Mouse (Mus musculus): ENCODE results near the gene Slc25a35. TPM values are rescaled to one million over a fixed set of nuclear protein-coding genes. Genes with fewer than 3 reads are reported as not detected.
"Not testable (repeated sequence)": the region's sequence is repeated elsewhere in the genome, so short reads cannot be mapped to it uniquely, and the experiment has no call there.

Slc25a35 gene
- polyA plus RNA-seq, 1 experiment from 2014 or later: 3.0 TPM

GRCm38 (mm10) chr11:68965845-68966244 lies 2.1 kb upstream of the Slc25a35 start:
- H3K9ac ChIP-seq (ENCODE audit: low read length): no peak overlapping the region
- no peaks in the 10 kb centered on the region for H3K27me3 ChIP-seq (ENCODE audit: control insufficient read depth, insufficient read depth, low read length)
- 30% methylated on average over 3 of the region's 3 CpGs for WGBS
- no peaks in the 10 kb centered on the region for H3K36me3 ChIP-seq (ENCODE audit: control insufficient read depth, insufficient read depth, low read length)
- H3K27ac ChIP-seq (replicated peaks; ENCODE audit: low read depth, low read length): no peak overlapping the region
- peak; percentile 73 for DNase-seq (ENCODE audit: low spot score)
- H3K4me2 ChIP-seq (ENCODE audit: low read depth, severe bottlenecking): no peak overlapping the region
- no peaks in the 10 kb centered on the region for H3K9me3 ChIP-seq (ENCODE audit: control insufficient read depth, low read length)
- H3K4me3 ChIP-seq (ENCODE audit: low read depth, low read length): no peak overlapping the region
- H3K4me1 ChIP-seq (ENCODE audit: control insufficient read depth, insufficient read depth, low read length): 0 out of 2 replicates have a peak, but pooled peaks cover 3% of the 10 kb centered on the region
- ATAC-seq (ENCODE audit: insufficient number of reproducible peaks, low FRiP score, low TSS enrichment, low read depth): no peak

- Histone ChIP-seq H3K4me3 (ENCODE audit: low read depth, low read length) (no peak overlapping the region), H3K9me3 (ENCODE audit: control insufficient read depth, low read length) (no peaks in the 10 kb centered on the region), H3K4me1 (ENCODE audit: control insufficient read depth, insufficient read depth, low read length) (0 out of 2 replicates have a peak, but pooled peaks cover 3% of the 10 kb centered on the region), H3K27ac (replicated peaks; ENCODE audit: low read depth, low read length) (no peak overlapping the region), H3K4me2 (ENCODE audit: low read depth, severe bottlenecking) (no peak overlapping the region), H3K27me3 (ENCODE audit: control insufficient read depth, insufficient read depth, low read length) (no peaks in the 10 kb centered on the region), H3K9ac (ENCODE audit: low read length) (no peak overlapping the region), H3K36me3 (ENCODE audit: control insufficient read depth, insufficient read depth, low read length) (no peaks in the 10 kb centered on the region)
- DNase-seq (ENCODE audit: low spot score): no peak
- ATAC-seq (ENCODE audit: insufficient number of reproducible peaks, low FRiP score, low TSS enrichment, low read depth): no peak
- WGBS: 54% methylated on average over 1 of the region's 1 CpGs
These were observed 1.4 kb upstream of the Slc25a35 start for GRCm38 (mm10) chr11:68966554-68966953.

- WGBS: 86% methylated on average over 11 of the region's 11 CpGs
- ATAC-seq (ENCODE audit: insufficient number of reproducible peaks, low FRiP score, low TSS enrichment, low read depth): no peak
- DNase-seq (ENCODE audit: low spot score): no peak
- Histone ChIP-seq H3K4me3 (ENCODE audit: low read depth, low read length) (no peak overlapping the region), H3K9me3 (ENCODE audit: control insufficient read depth, low read length) (no peaks in the 10 kb centered on the region), H3K4me1 (ENCODE audit: control insufficient read depth, insufficient read depth, low read length) (peaks cover 8% of the 10 kb centered on the region; the same call in 1 of the 2 replicates), H3K9ac (ENCODE audit: low read length) (no peak overlapping the region), H3K36me3 (ENCODE audit: control insufficient read depth, insufficient read depth, low read length) (no peaks in the 10 kb centered on the region), H3K27ac (replicated peaks; ENCODE audit: low read depth, low read length) (no peak overlapping the region), H3K4me2 (ENCODE audit: low read depth, severe bottlenecking) (peak overlapping the region; percentile 81; the same call in 1 of the 2 replicates), H3K27me3 (ENCODE audit: control insufficient read depth, insufficient read depth, low read length) (no peaks in the 10 kb centered on the region)
These were observed 821 bp downstream of the Slc25a35 start for GRCm38 (mm10) chr11:68968752-68969151.

GRCm38 (mm10) chr11:68970232-68970631 lies 2.3 kb downstream of the Slc25a35 start:
- H3K27ac ChIP-seq (replicated peaks; ENCODE audit: low read depth, low read length): no peak overlapping the region
- H3K27me3 ChIP-seq (ENCODE audit: control insufficient read depth, insufficient read depth, low read length): no peaks in the 10 kb centered on the region
- peaks cover 8% of the 10 kb centered on the region; the same call in 1 of the 2 replicates for H3K4me1 ChIP-seq (ENCODE audit: control insufficient read depth, insufficient read depth, low read length)
- DNase-seq (ENCODE audit: low spot score) (no peak), ATAC-seq (ENCODE audit: insufficient number of reproducible peaks, low FRiP score, low TSS enrichment, low read depth) (no peak)
- no peaks in the 10 kb centered on the region for H3K9me3 ChIP-seq (ENCODE audit: control insufficient read depth, low read length)
- no peak overlapping the region for H3K9ac ChIP-seq (ENCODE audit: low read length)
- H3K4me3 ChIP-seq (ENCODE audit: low read depth, low read length): no peak overlapping the region
- no peak overlapping the region for H3K4me2 ChIP-seq (ENCODE audit: low read depth, severe bottlenecking)
- no peaks in the 10 kb centered on the region for H3K36me3 ChIP-seq (ENCODE audit: control insufficient read depth, insufficient read depth, low read length)
- 84% methylated on average over 4 of the region's 4 CpGs for WGBS

GRCm38 (mm10) chr11:68973250-68974058 lies 5.5 kb downstream of the Slc25a35 start:
- under 1% methylated on average over 37 of the region's 38 CpGs for WGBS
- not testable (repeated sequence) for H3K9me3 ChIP-seq (ENCODE audit: control insufficient read depth, low read length); H3K36me3 ChIP-seq (ENCODE audit: control insufficient read depth, insufficient read depth, low read length); H3K9ac ChIP-seq (ENCODE audit: low read length); H3K27ac ChIP-seq (replicated peaks; ENCODE audit: low read depth, low read length); H3K4me1 ChIP-seq (ENCODE audit: control insufficient read depth, insufficient read depth, low read length); H3K27me3 ChIP-seq (ENCODE audit: control insufficient read depth, insufficient read depth, low read length)
- ATAC-seq (ENCODE audit: insufficient number of reproducible peaks, low FRiP score, low TSS enrichment, low read depth) (peak; percentile 89), DNase-seq (ENCODE audit: low spot score) (peak; percentile 92)
- peak overlapping the region; percentile 62 for H3K4me2 ChIP-seq (ENCODE audit: low read depth, severe bottlenecking)
- peak overlapping the region; percentile 41 for H3K4me3 ChIP-seq (ENCODE audit: low read depth, low read length)

- Histone ChIP-seq H3K4me3 (ENCODE audit: low read depth, low read length) (peak overlapping the region; percentile 41), H3K36me3 (ENCODE audit: control insufficient read depth, insufficient read depth, low read length) (no peaks in the 10 kb centered on the region), H3K4me2 (ENCODE audit: low read depth, severe bottlenecking) (peak overlapping the region; percentile 62), H3K27me3 (ENCODE audit: control insufficient read depth, insufficient read depth, low read length) (no peaks in the 10 kb centered on the region), H3K9me3 (ENCODE audit: control insufficient read depth, low read length) (no peaks in the 10 kb centered on the region), H3K27ac (replicated peaks; ENCODE audit: low read depth, low read length) (no peak overlapping the region), H3K4me1 (ENCODE audit: control insufficient read depth, insufficient read depth, low read length) (peaks cover 5% of the 10 kb centered on the region; the same call in 1 of the 2 replicates), H3K9ac (ENCODE audit: low read length) (no peak overlapping the region)
- no peak for DNase-seq (ENCODE audit: low spot score)
- no peak; the same call in 1 of the 2 replicates for ATAC-seq (ENCODE audit: insufficient number of reproducible peaks, low FRiP score, low TSS enrichment, low read depth)
- WGBS: 37% methylated on average over 6 of the region's 6 CpGs
These were observed 6.1 kb downstream of the Slc25a35 start for GRCm38 (mm10) chr11:68974059-68974450.

- no peaks in the 10 kb centered on the region for H3K36me3 ChIP-seq (ENCODE audit: control insufficient read depth, insufficient read depth, low read length)
- DNase-seq (ENCODE audit: low spot score): no peak
- H3K4me2 ChIP-seq (ENCODE audit: low read depth, severe bottlenecking): peak within 1 kb of the TSS; percentile 62
- no peak for ATAC-seq (ENCODE audit: insufficient number of reproducible peaks, low FRiP score, low TSS enrichment, low read depth)
- WGBS: 84% methylated on average over 7 of the region's 7 CpGs
- no peaks in the 10 kb centered on the region for H3K27me3 ChIP-seq (ENCODE audit: control insufficient read depth, insufficient read depth, low read length)
- H3K9ac ChIP-seq (ENCODE audit: low read length): no peak within 1 kb of the TSS
- H3K27ac ChIP-seq (replicated peaks; ENCODE audit: low read depth, low read length): no peak within 1 kb of the TSS
- H3K4me3 ChIP-seq (ENCODE audit: low read depth, low read length): no peak within 1 kb of the TSS; the same call in 1 of the 2 replicates
- H3K4me1 ChIP-seq (ENCODE audit: control insufficient read depth, insufficient read depth, low read length): peaks cover 5% of the 10 kb centered on the region; the same call in 1 of the 2 replicates
- H3K9me3 ChIP-seq (ENCODE audit: control insufficient read depth, low read length): no peaks in the 10 kb centered on the region
These were observed 7.2 kb downstream of the Slc25a35 start, which contains the start of gene Rangrf for GRCm38 (mm10) chr11:68975085-68975484. Gene Rangrf, minus strand, starts transcription at chr11:68975185.

GRCm38 (mm10) chr11:68975601-68976000 lies 7.7 kb downstream of the Slc25a35 start:
- ATAC-seq (ENCODE audit: insufficient number of reproducible peaks, low FRiP score, low TSS enrichment, low read depth) (no peak), DNase-seq (ENCODE audit: low spot score) (no peak)
- Histone ChIP-seq H3K36me3 (ENCODE audit: control insufficient read depth, insufficient read depth, low read length) (no peaks in the 10 kb centered on the region), H3K9me3 (ENCODE audit: control insufficient read depth, low read length) (no peaks in the 10 kb centered on the region), H3K4me3 (ENCODE audit: low read depth, low read length) (no peak overlapping the region), H3K4me1 (ENCODE audit: control insufficient read depth, insufficient read depth, low read length) (peaks cover 5% of the 10 kb centered on the region; the same call in 1 of the 2 replicates), H3K4me2 (ENCODE audit: low read depth, severe bottlenecking) (no peak overlapping the region), H3K9ac (ENCODE audit: low read length) (no peak overlapping the region), H3K27me3 (ENCODE audit: control insufficient read depth, insufficient read depth, low read length) (no peaks in the 10 kb centered on the region), H3K27ac (replicated peaks; ENCODE audit: low read depth, low read length) (no peak overlapping the region)
- 90% methylated on average over 1 of the region's 1 CpGs for WGBS
